Mouse (Mus musculus) hindbrain, embryonic 14.5 days (tissue): ENCODE data around the gene Cdh16. TPM values are rescaled to one million over a fixed set of nuclear protein-coding genes. Genes with fewer than 3 reads are reported as not detected.
"Not testable (repeated sequence)": the region's sequence is repeated elsewhere in the genome, so short reads cannot be mapped to it uniquely, and the experiment has no call there.

Experiments
- ATAC-seq: fragments of 200-750 bp; cut with Nextera tagmentation; 2 replicates; pipeline ENCODE4 v1.8.0; 2017; ENCODE audit warnings: moderate number of reproducible peaks, mild to moderate bottlenecking, moderate TSS enrichment, moderate library complexity; ENCODE audit not compliant: low FRiP score
- DNase-seq: peaks from one replicate; pipeline ENCODE4 v3.0.0-alpha.2; 2015; ENCODE audit warnings: low spot score
- H3K27ac ChIP-seq: fragments of 300-500 bp; sonication (generic); 2 replicates; pipeline ENCODE4 v1.5.1; 2014; ENCODE audit warnings: mild to moderate bottlenecking, moderate library complexity
- H3K27me3 ChIP-seq: fragments of 300-500 bp; sonication (generic); 2 replicates; pipeline ENCODE4 v1.6.1; 2014; ENCODE audit warnings: mild to moderate bottlenecking, low read length, mixed read lengths; ENCODE audit not compliant: control insufficient read depth, insufficient read depth
- H3K36me3 ChIP-seq: fragments of 300-500 bp; sonication (generic); replicated peaks from 2 replicates; pipeline ENCODE4 v1.6.1; 2014; ENCODE audit not compliant: control insufficient read depth, insufficient read depth
- H3K4me1 ChIP-seq: fragments of 300-500 bp; sonication (generic); replicated peaks from 2 replicates; pipeline ENCODE4 v1.6.1; 2014; ENCODE audit warnings: antibody characterized with exemption, low read length, mixed read lengths; ENCODE audit not compliant: control insufficient read depth, insufficient read depth
- H3K4me2 ChIP-seq: fragments of 300-500 bp; sonication (generic); replicated peaks from 2 replicates; pipeline ENCODE4 v1.6.1; 2014; ENCODE audit warnings: mild to moderate bottlenecking, moderate library complexity
- H3K4me3 ChIP-seq: fragments of 300-500 bp; sonication (generic); replicated peaks from 2 replicates; pipeline ENCODE4 v1.5.1; 2014; ENCODE audit warnings: mild to moderate bottlenecking, low read length
- H3K9ac ChIP-seq: fragments of 300-500 bp; sonication (generic); 2 replicates; pipeline ENCODE4 v1.6.1; 2014
- H3K9me3 ChIP-seq: fragments of 300-500 bp; sonication (generic); 2 replicates; pipeline ENCODE4 v1.6.1; 2016; ENCODE audit warnings: low read length; ENCODE audit not compliant: control insufficient read depth
- WGBS: fragments of 180-500 bp; shearing (Covaris S2); extraction: QIAGEN DNeasy Blood & Tissue Kit; methylation state at CpG from one replicate; pipeline ENCODE4 v1.1.7; 2014; 5-methylcytosine and 5-hydroxymethylcytosine counted together
- polyA plus RNA-seq: library from polyadenylated mRNA; unstranded; fragments of >200 nt; fragmentation: Nextera tagmentation; extraction: Ambion mirVana; gene quantifications from 2 replicates; pipeline ENCODE4 v1.2.1, GENCODE M21; 2014

The Cdh16 gene
- polyA plus RNA-seq, 1 experiment from 2014 or later: not detected

DNA sequence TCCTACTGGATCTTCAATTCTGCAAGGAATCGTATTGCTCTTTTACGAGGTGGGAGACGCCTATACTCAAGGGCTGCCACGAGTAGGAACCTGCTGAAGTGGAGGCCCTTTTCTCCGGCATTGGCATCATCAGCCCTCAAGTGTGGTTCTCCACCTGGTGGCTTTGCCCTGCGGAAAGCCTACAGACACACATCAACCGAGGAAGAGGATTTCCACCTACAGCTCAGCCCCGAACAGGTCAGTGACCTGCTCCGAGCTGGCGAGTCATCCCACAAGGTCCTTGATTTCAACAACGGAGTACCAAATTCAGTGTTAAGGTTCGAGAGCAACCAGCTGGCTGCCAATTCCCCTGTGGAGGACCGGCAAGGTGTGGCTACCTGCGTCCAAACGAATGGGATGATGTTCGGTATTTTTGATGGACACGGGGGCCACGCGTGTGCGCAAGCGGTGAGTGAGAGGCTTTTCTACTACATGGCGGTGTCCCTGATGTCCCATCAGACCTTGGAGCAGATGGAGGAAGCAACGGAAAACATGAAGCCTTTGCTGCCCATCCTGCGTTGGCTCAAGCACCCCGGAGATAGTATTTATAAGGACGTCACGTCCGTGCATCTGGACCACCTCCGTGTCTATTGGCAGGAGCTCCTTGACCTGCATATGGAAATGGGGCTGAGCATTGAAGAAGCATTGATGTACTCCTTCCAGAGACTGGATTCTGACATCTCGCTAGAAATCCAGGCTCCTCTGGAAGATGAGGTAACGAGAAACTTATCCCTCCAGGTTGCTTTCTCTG lies 30.5 kb downstream of the Cdh16 start:
- H3K27me3 ChIP-seq: no peaks in the 10 kb centered on the region
- H3K9me3 ChIP-seq: no peaks in the 10 kb centered on the region
- ATAC-seq: no peak
- H3K4me3 ChIP-seq: no peak overlapping the region
- no peak overlapping the region for H3K9ac ChIP-seq
- DNase-seq: no peak
- no peak overlapping the region for H3K27ac ChIP-seq
- H3K4me1 ChIP-seq: peaks cover 6% of the 10 kb centered on the region; the same call in 1 of the 2 replicates
- 96% methylated on average over 31 of the region's 31 CpGs for WGBS
- H3K4me2 ChIP-seq: no peak overlapping the region
- peaks cover 33% of the 10 kb centered on the region for H3K36me3 ChIP-seq

DNA sequence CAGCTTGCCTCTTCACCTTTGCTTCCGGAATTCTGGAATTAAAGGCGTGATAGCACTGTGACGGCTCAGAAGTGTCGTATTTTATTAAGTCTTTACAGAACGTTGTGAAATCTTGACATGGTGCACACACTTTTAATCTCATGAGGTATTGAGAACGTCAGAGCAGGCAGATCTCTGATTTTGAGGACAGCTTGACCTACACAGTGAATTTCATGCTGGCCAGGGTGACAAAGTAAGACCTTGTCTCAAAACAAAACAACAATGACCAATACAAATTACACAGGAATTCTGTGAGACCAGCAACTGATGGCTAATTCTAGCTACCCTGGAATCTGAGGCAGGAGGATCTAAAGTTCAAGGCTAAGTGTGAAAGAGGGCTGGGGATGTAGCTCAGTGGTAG lies 31.6 kb downstream of the Cdh16 start:
- WGBS: 75% methylated on average over 6 of the region's 6 CpGs
- no peak for ATAC-seq
- Histone ChIP-seq H3K4me3 (0 out of 2 replicates have a peak overlapping the region, but pooled peaks have one; percentile 60), H3K36me3 (peaks cover 33% of the 10 kb centered on the region), H3K9ac (no peak overlapping the region), H3K9me3 (no peaks in the 10 kb centered on the region), H3K4me1 (peaks cover 6% of the 10 kb centered on the region; the same call in 1 of the 2 replicates), H3K4me2 (peak overlapping the region; percentile 64; the same call in 1 of the 2 replicates), H3K27me3 (no peaks in the 10 kb centered on the region), H3K27ac (no peak overlapping the region)
- DNase-seq: no peak

DNA sequence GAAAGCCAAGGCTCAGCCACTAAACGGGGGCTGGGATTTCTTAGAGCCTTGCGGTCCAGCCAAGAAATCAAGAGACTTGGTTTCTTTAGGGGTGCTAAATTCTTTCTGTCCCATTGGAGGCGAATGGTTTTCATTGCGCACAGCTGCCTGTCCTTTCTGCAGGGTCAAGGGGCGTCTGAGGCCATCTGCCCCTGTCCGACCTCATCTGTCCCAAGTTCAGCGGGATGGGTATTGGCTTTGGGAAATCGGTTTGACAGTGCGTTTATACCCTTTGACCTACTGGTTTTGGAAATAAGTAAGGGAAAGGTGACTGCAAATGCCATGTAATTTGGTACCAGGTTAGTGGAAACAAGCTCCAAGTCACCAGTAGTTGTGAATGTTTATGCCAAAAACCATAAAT lies 32.3 kb downstream of the Cdh16 start:
- H3K4me1 ChIP-seq: peaks cover 6% of the 10 kb centered on the region; the same call in 1 of the 2 replicates
- no peaks in the 10 kb centered on the region for H3K9me3 ChIP-seq
- H3K4me2 ChIP-seq: peak overlapping the region; percentile 64
- peak overlapping the region; percentile 64 for H3K9ac ChIP-seq
- 3% methylated on average over 9 of the region's 9 CpGs for WGBS
- no peaks in the 10 kb centered on the region for H3K27me3 ChIP-seq
- H3K27ac ChIP-seq: peak overlapping the region; percentile 80
- no peak; the same call in 1 of the 2 replicates for ATAC-seq
- no peak for DNase-seq
- peak overlapping the region; percentile 60 for H3K4me3 ChIP-seq
- H3K36me3 ChIP-seq: peaks cover 30% of the 10 kb centered on the region

- Histone ChIP-seq H3K9ac (peak within 1 kb of the TSS; percentile 64), H3K4me3 (peak within 1 kb of the TSS; percentile 60), H3K4me1 (peaks cover 6% of the 10 kb centered on the region; the same call in 1 of the 2 replicates), H3K27me3 (no peaks in the 10 kb centered on the region), H3K9me3 (no peaks in the 10 kb centered on the region), H3K27ac (peak within 1 kb of the TSS; percentile 80), H3K36me3 (peaks cover 26% of the 10 kb centered on the region), H3K4me2 (peak within 1 kb of the TSS; percentile 64)
- ATAC-seq (peak; percentile 98), DNase-seq (peak; percentile 89)
- WGBS: under 1% methylated on average over 44 of the region's 44 CpGs
Measured at GRCm38 (mm10) chr8:104591133-104591834, 32.9 kb downstream of the Cdh16 start, which contains the start of gene Pdp2. Gene Pdp2 (plus strand): TSS chr8:104591451.

- H3K4me2 ChIP-seq: no peak overlapping the region
- H3K4me1 ChIP-seq: peaks cover 6% of the 10 kb centered on the region; the same call in 1 of the 2 replicates
- H3K9me3 ChIP-seq: 0 out of 2 replicates have a peak, but pooled peaks cover 4% of the 10 kb centered on the region
- no peak overlapping the region for H3K27ac ChIP-seq
- H3K27me3 ChIP-seq: no peaks in the 10 kb centered on the region
- H3K9ac ChIP-seq: no peak overlapping the region
- no peak for ATAC-seq
- H3K36me3 ChIP-seq: peaks cover 16% of the 10 kb centered on the region
- 98% methylated on average over 3 of the region's 3 CpGs for WGBS
- DNase-seq: no peak
- H3K4me3 ChIP-seq: no peak overlapping the region
Measured at GRCm38 (mm10) chr8:104590284-104590683, 33.9 kb downstream of the Cdh16 start.

GRCm38 (mm10) chr8:104584522-104584921 lies 39.7 kb downstream of the Cdh16 start:
- Histone ChIP-seq H3K4me2 (no peak overlapping the region), H3K27ac (no peak overlapping the region)

DNA sequence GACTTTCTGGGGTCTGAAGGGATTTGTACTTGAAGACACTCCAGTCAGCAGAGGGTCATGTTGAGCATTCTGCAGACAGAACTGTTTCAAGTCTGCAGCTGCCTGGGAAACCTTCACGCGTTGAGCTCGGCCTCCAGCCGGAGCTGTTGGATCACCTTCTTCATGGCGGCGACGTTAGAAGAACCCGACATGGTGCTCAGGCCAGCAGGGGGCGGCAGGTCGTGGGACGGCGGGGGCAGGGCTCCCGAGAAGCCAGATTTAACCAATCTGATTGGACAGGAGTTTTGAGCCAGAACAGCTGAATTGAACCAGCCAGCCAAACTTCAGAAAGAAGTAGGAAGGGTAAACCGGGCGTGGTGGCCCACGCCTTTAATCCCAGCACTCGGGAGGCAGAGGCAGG lies 46.6 kb downstream of the Cdh16 start:
- not testable (repeated sequence) for H3K4me1 ChIP-seq, DNase-seq, ATAC-seq, H3K27ac ChIP-seq, H3K27me3 ChIP-seq, H3K4me3 ChIP-seq, H3K9me3 ChIP-seq, H3K36me3 ChIP-seq, H3K4me2 ChIP-seq, H3K9ac ChIP-seq
- 80% methylated on average over 17 of the region's 17 CpGs for WGBS

More at GRCm38 (mm10) chr8:104584522-104584921, 39.7 kb downstream of the Cdh16 start:
- DNase-seq (no peak), ATAC-seq (no peak)
- H3K36me3 ChIP-seq: no peaks in the 10 kb centered on the region
- WGBS: 86% methylated on average over 1 of the region's 1 CpGs
- H3K9me3 ChIP-seq: peaks cover 12% of the 10 kb centered on the region
- H3K4me1 ChIP-seq: no peaks in the 10 kb centered on the region
- no peak overlapping the region for H3K4me3 ChIP-seq
- H3K27me3 ChIP-seq: no peaks in the 10 kb centered on the region
- no peak overlapping the region for H3K9ac ChIP-seq

GRCm38 (mm10) chr8:104576820-104577219 lies 47.4 kb downstream of the Cdh16 start:
- DNase-seq (no peak), ATAC-seq (no peak)
- no peak overlapping the region for H3K4me3 ChIP-seq
- no peaks in the 10 kb centered on the region for H3K4me1 ChIP-seq
- H3K9me3 ChIP-seq: no peaks in the 10 kb centered on the region
- no peak overlapping the region for H3K4me2 ChIP-seq
- no peak overlapping the region for H3K9ac ChIP-seq
- 92% methylated on average over 3 of the region's 3 CpGs for WGBS
- no peaks in the 10 kb centered on the region for H3K36me3 ChIP-seq
- no peak overlapping the region for H3K27ac ChIP-seq
- no peaks in the 10 kb centered on the region for H3K27me3 ChIP-seq
